Mouse (Mus musculus) heart, embryonic 14.5 days (tissue): ENCODE results near the gene Cradd. TPM values are rescaled to one million over a fixed set of nuclear protein-coding genes. Genes with fewer than 3 reads are reported as not detected.

Experiments used
- ATAC-seq: fragments of 200-750 bp; cut with Nextera tagmentation; 2 replicates; pipeline ENCODE4 v1.8.0; 2017; ENCODE audit warnings: low read depth, moderate TSS enrichment; ENCODE audit not compliant: insufficient number of reproducible peaks, insufficient read depth, low FRiP score
- H3K27ac ChIP-seq, 2 experiments: fragments of 200-500 bp in 1 of 2; fragments of 300-500 bp in 1 of 2; sonication (generic) in 1 of 2; replicated peaks in 1 of 2; 2 replicates each; pipeline ENCODE4 v1.5.1; 2012 to 2014; ENCODE audit warnings: low read depth in 2 of 2, low read length in 2 of 2, control low read depth in 1 of 2, mild to moderate bottlenecking in 1 of 2, mixed read lengths in 1 of 2; ENCODE audit not compliant: control insufficient read depth in 1 of 2, insufficient read depth in 1 of 2
- H3K27me3 ChIP-seq: fragments of 300-500 bp; sonication (generic); 2 replicates; pipeline ENCODE4 v1.6.1; 2014; ENCODE audit warnings: mild to moderate bottlenecking, low read length, control low read depth; ENCODE audit not compliant: control insufficient read depth, insufficient read depth
- H3K36me3 ChIP-seq: fragments of 300-500 bp; sonication (generic); 2 replicates; pipeline ENCODE4 v1.6.1; 2014; ENCODE audit warnings: mild to moderate bottlenecking, control low read depth, low read length, mixed read lengths; ENCODE audit not compliant: control insufficient read depth, insufficient read depth
- H3K4me1 ChIP-seq, 2 experiments: fragments of 200-500 bp in 1 of 2; fragments of 300-500 bp in 1 of 2; sonication (generic) in 1 of 2; 2 replicates each; pipeline ENCODE4 v1.6.1; 2012 to 2014; ENCODE audit warnings: low read length in 2 of 2, control low read depth in 1 of 2, mixed read lengths in 1 of 2; ENCODE audit not compliant: control insufficient read depth in 2 of 2, insufficient read depth in 2 of 2
- H3K4me2 ChIP-seq: fragments of 300-500 bp; sonication (generic); 2 replicates; pipeline ENCODE4 v1.6.1; 2014; ENCODE audit warnings: mild to moderate bottlenecking, low read length
- H3K4me3 ChIP-seq, 2 experiments: fragments of 200-500 bp in 1 of 2; fragments of 300-500 bp in 1 of 2; sonication (generic) in 1 of 2; 2 replicates each; pipeline ENCODE4 v1.5.1; 2012 to 2014; ENCODE audit warnings: low read length in 2 of 2, mild to moderate bottlenecking in 2 of 2, control low read depth in 1 of 2, low read depth in 1 of 2, moderate library complexity in 1 of 2; ENCODE audit not compliant: control insufficient read depth in 1 of 2, insufficient read depth in 1 of 2
- H3K9ac ChIP-seq: fragments of 300-500 bp; sonication (generic); 2 replicates; pipeline ENCODE4 v1.6.1; 2014; ENCODE audit warnings: mild to moderate bottlenecking, low read length
- H3K9me3 ChIP-seq: fragments of 300-500 bp; sonication (generic); 2 replicates; pipeline ENCODE4 v1.6.1; 2016; ENCODE audit warnings: low read length, control low read depth; ENCODE audit not compliant: control insufficient read depth
- WGBS: fragments of 180-500 bp; shearing (Covaris S2); extraction: QIAGEN DNeasy Blood & Tissue Kit; methylation state at CpG from one replicate; pipeline ENCODE4 v1.1.7; 2014; 5-methylcytosine and 5-hydroxymethylcytosine counted together
- polyA plus RNA-seq: library from polyadenylated mRNA; unstranded; fragments of >200 nt; fragmentation: Nextera tagmentation; extraction: Ambion mirVana; gene quantifications from 2 replicates; pipeline ENCODE4 v1.2.1, GENCODE M21; 2014

Cradd gene
- polyA plus RNA-seq, 1 experiment from 2014 or later: 12.3 TPM

DNA sequence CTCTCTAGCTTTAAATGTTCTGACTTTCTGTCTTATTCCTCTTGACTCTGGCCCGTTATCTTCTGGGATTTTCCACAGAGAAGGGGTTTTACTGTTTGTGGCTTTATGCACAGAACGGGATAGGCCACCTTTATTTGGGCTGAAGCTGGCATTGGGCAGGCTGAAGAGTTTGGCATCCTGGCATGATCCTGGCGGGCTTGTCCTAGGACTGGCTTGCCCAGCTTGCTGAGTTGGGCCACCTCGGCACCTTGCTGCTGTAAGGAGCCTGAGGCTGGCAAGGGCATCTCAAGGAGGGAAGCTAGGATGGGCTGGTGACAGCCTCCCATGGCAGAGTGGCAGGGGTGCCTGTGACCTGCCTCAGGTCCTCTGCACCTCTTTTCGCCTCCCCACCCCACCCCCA is 55.6 kb downstream of the Cradd start:
- no peak overlapping the region for H3K4me3 ChIP-seq
- no peak overlapping the region for H3K27ac ChIP-seq
- no peaks in the 10 kb centered on the region for H3K36me3 ChIP-seq
- H3K9ac ChIP-seq: no peak overlapping the region
- H3K4me1 ChIP-seq: peaks cover 4 to 7% of the 10 kb centered on the region in 2 experiments; a peak in 2 of 4 replicates
- no peaks in the 10 kb centered on the region for H3K27me3 ChIP-seq
- no peak overlapping the region for H3K4me2 ChIP-seq
- H3K9me3 ChIP-seq: no peaks in the 10 kb centered on the region; the same call in 1 of the 2 replicates
- no peak for ATAC-seq
- 84% methylated on average over 5 of the region's 5 CpGs for WGBS

DNA sequence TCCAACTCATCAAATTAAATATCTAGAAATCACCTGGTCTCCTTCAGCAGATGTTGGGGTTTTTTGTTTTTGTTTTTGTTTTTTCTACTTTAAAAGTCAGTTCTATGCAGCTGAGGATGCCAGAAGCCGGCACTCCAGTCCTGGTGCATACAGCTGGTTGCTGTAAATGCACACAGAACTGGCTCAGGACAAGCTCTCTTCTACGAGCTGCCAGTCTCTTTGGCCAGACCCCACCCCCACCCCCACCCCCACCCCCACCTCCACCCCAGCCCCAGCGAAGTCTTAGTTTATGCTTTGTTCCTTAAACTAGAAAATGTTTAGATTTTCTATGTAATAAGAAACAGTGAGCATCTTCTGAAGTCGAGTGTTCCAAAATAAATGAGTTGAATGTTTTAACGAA is 57.0 kb downstream of the Cradd start:
- H3K4me3 ChIP-seq: no peak overlapping the region
- no peaks in the 10 kb centered on the region for H3K27me3 ChIP-seq
- peaks cover 9 to 11% of the 10 kb centered on the region in 2 experiments; a peak in 3 of 4 replicates for H3K4me1 ChIP-seq
- H3K9me3 ChIP-seq: no peaks in the 10 kb centered on the region
- no peak overlapping the region for H3K9ac ChIP-seq
- no peak for ATAC-seq
- no peaks in the 10 kb centered on the region for H3K36me3 ChIP-seq
- WGBS: 55% methylated on average over 5 of the region's 5 CpGs
- H3K27ac ChIP-seq: no peak overlapping the region
- no peak overlapping the region for H3K4me2 ChIP-seq

DNA sequence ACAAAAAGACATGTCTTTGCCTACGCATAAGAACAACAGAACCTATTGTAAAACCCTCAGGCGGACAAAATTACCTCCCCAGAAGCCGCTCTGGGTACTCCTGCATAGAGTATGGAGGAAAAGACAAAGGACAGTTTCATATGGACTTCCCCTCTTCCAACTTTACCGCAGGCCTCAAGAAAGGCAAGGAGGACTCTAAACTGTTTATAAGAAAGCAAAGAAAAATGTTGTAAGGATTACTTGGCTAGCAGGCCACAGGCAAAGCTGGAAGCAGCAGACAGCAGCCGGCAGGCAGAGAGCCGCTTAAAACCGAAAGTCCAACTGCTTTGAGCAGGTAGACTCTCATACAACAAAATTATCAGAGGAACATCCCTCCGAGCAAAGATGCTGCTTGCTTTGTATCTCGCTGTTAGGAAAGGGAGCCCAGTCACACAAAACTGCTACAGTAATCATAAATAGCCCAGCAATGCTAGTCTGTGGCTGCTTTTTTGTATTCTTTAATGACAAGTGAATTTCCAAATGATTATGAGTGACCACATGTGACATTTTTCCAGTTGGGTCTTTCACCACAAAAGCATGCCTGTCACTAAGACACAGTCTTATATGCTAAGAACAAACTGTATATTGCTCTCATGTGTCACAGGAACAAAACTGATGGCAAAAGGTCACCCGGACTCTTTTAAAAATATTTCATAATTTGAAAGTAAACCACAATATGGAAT is 57.7 kb downstream of the Cradd start:
- peaks cover 9 to 11% of the 10 kb centered on the region in 2 experiments; a peak in 3 of 4 replicates for H3K4me1 ChIP-seq
- no peaks in the 10 kb centered on the region for H3K27me3 ChIP-seq
- 81% methylated on average over 10 of the region's 10 CpGs for WGBS
- H3K27ac ChIP-seq: no peak overlapping the region
- H3K4me3 ChIP-seq: no peak overlapping the region
- H3K9me3 ChIP-seq: no peaks in the 10 kb centered on the region
- ATAC-seq: no peak
- H3K4me2 ChIP-seq: no peak overlapping the region
- no peaks in the 10 kb centered on the region for H3K36me3 ChIP-seq
- no peak overlapping the region for H3K9ac ChIP-seq

DNA sequence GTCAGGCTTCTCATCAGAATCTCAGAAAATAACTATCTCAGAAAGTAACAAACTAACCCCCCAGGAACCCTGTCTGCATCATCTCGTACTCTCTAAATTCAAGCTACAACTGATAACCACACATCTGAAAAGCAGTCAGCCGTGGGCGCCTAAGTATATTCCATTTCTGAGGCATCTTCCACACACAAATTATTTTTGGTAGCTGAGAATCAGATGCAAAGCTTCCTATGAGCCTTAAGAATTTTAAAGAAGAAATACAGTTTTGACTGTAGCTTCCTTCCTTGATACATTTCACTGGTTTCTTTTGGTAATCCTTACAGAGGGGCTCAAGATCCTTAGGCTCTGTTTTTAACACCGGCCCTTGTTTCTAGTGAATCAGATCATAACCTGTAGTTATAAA is 58.4 kb downstream of the Cradd start:
- WGBS: 70% methylated on average over 4 of the region's 4 CpGs
- no peaks in the 10 kb centered on the region for H3K9me3 ChIP-seq
- ATAC-seq: no peak
- peak overlapping the region in 1 of 2 experiments; percentile 57; a peak in 2 of 4 replicates for H3K4me3 ChIP-seq
- H3K36me3 ChIP-seq: no peaks in the 10 kb centered on the region
- H3K27me3 ChIP-seq: no peaks in the 10 kb centered on the region
- no peak overlapping the region for H3K27ac ChIP-seq
- peak overlapping the region; percentile 87 for H3K4me2 ChIP-seq
- H3K4me1 ChIP-seq: peaks cover 9 to 13% of the 10 kb centered on the region in 2 experiments; a peak in 3 of 4 replicates
- H3K9ac ChIP-seq: no peak overlapping the region

DNA sequence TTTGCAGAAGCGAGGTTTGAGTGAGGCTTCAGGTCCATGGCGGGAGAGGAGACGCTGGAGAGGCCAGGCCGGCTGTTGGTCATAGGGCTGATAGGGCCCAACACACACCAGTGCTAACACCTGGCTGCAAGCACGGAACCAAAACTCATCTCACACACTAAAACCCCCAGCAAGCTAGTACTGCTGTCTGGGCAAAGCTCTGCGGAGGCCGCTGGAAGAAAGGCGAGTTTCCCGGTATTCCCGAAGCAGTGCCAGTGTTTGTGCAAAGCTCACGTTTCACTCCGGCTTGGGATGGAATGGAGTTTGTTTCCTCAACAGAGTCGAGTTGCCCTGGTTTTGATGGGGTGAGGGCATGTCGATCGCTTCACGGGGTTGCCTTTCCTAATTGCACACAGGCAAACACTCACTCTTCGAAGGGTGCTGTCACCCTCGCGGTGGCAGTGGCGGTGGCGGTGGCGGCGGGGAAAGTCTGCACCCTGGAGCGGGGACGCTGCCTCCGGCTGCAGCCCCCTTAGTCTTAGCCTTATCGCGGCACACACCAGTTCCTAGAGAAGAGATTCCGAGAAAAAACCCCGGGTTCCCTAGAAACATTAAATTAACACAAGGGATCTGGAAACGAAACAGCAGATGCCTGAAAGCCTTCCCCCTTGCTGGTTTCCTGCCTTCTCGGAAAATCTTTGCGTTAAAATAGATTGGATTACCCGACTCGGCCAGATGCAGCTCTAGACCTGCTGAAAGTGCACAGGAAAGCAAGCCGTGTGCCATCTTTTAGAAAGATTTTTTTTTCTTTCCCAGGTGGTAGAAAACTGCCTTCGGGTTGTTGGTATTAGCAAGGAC is 59.2 kb downstream of the Cradd start:
- peak overlapping the region; percentile 87 for H3K4me2 ChIP-seq

DNA sequence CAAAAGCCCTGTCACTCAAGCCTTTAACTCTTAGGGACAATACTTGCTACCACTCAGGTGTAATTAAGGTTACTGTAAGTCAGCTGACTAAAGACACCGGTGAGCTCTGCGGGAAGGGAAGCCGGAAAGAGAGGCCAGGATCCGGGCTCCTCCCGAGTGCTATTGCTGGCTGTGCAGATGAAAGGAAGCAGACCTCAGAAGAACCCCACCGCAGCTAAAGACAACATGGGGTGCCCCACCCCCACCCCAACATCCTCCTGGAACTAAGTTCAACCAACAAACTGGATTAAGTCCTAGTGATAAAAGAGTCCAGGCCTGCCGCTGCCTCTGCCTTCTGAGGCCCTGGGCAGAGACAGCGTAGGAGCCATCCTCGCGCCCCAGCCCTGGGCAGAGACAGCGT is 61.5 kb downstream of the Cradd start:
- H3K9me3 ChIP-seq: no peaks in the 10 kb centered on the region
- H3K4me1 ChIP-seq: peaks cover 9 to 19% of the 10 kb centered on the region in 2 experiments
- H3K27ac ChIP-seq: no peak overlapping the region
- no peak overlapping the region for H3K4me3 ChIP-seq
- 25% methylated on average over 11 of the region's 11 CpGs for whole genome bisulfite sequencing
- no peaks in the 10 kb centered on the region for H3K36me3 ChIP-seq
- no peak overlapping the region for H3K4me2 ChIP-seq
- no peak for ATAC-seq
- H3K27me3 ChIP-seq: no peaks in the 10 kb centered on the region
- no peak overlapping the region for H3K9ac ChIP-seq

More for the DNA sequence above, 59.2 kb downstream of the Cradd start:
- H3K9me3 ChIP-seq: no peaks in the 10 kb centered on the region
- 6% methylated on average over 37 of the region's 37 CpGs for WGBS
- peak overlapping the region; percentile 46 to 57 for H3K4me3 ChIP-seq
- H3K27me3 ChIP-seq: no peaks in the 10 kb centered on the region
- peak overlapping the region in 1 of 2 experiments; percentile 30; a peak in 2 of 4 replicates for H3K27ac ChIP-seq
- H3K4me1 ChIP-seq: peaks cover 9 to 19% of the 10 kb centered on the region in 2 experiments; a peak in 3 of 4 replicates
- H3K9ac ChIP-seq: peak overlapping the region; percentile 77
- no peaks in the 10 kb centered on the region for H3K36me3 ChIP-seq
- peak; percentile 31; the same call in 1 of the 2 replicates for ATAC-seq

DNA sequence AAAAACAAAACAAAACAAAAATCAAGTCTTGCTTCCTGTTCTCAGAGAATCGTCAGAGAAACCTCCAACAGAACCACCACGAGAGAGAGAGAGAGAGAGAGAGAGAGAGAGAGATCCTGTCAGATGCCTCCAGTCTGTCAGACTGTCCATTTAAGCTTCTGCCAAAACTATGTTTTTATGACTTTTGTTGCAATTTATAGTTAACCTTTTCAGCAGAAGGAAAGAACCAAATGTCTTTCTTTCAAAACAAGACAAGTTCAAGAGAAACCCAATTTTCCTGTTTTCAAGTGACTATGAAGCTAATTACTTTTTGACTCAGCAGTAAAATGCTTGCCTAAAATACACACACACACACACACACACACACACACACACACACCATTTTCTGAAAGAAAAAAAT is 62.7 kb downstream of the Cradd start:
- no peak overlapping the region for H3K27ac ChIP-seq
- H3K4me3 ChIP-seq: no peak overlapping the region
- no peak overlapping the region for H3K9ac ChIP-seq
- H3K4me1 ChIP-seq: peaks cover 9 to 19% of the 10 kb centered on the region in 2 experiments
- WGBS: 51% methylated on average over 2 of the region's 2 CpGs
- no peaks in the 10 kb centered on the region for H3K27me3 ChIP-seq
- no peaks in the 10 kb centered on the region for H3K36me3 ChIP-seq
- no peaks in the 10 kb centered on the region for H3K9me3 ChIP-seq
- no peak for ATAC-seq
- H3K4me2 ChIP-seq: no peak overlapping the region
